Mouse (Mus musculus) cortical plate, adult 2 months (tissue): Measurements from ENCODE around the gene Ctxn1. TPM values are rescaled to one million over a fixed set of nuclear protein-coding genes. Genes with fewer than 3 reads are reported as not detected.

Experiments
- H3K27ac ChIP-seq: fragments of 200-500 bp; 2 replicates; pipeline ENCODE4 v1.5.1; 2012; ENCODE audit warnings: low read length, control low read depth, inconsistent platforms; ENCODE audit not compliant: insufficient read depth
- H3K4me1 ChIP-seq: fragments of 200-500 bp; 2 replicates; pipeline ENCODE4 v1.6.1; 2011; ENCODE audit warnings: low read length; ENCODE audit not compliant: control insufficient read depth, insufficient read depth
- H3K4me3 ChIP-seq: fragments of 200-500 bp; 2 replicates; pipeline ENCODE4 v1.5.1; 2011; ENCODE audit warnings: mild to moderate bottlenecking, low read length, control low read depth; ENCODE audit not compliant: insufficient read depth
- CTCF ChIP-seq: fragments of 200-500 bp; IDR thresholded peaks from 2 replicates; pipeline ENCODE4 v1.5.1; 2011; ENCODE audit warnings: mild to moderate bottlenecking, control low read depth, low read length; ENCODE audit not compliant: insufficient read depth; ENCODE audit errors: extremely low read depth
- POLR2A ChIP-seq: fragments of 200-500 bp; IDR thresholded peaks from 2 replicates; pipeline ENCODE4 v1.6.1; 2011; ENCODE audit warnings: mild to moderate bottlenecking, low read length, control low read depth; ENCODE audit not compliant: insufficient read depth; ENCODE audit errors: extremely low read depth
- polyA plus RNA-seq: library from polyadenylated mRNA; depleted of rRNA; stranded (reverse); fragments of >200 nt; gene quantifications from 2 replicates; pipeline ENCODE4 v1.2.3, GENCODE M21; 2012

The Ctxn1 gene
- polyA plus RNA-seq, 1 experiment, result 1,048 TPM

GRCm38 (mm10) chr8:4238434-4239192, 20.5 kb downstream of the Ctxn1 start, which contains the start of the genes Map2k7 and Gm49320:
Gene Map2k7 (plus strand): TSS chr8:4238740.
Gene Gm49320 (plus strand): TSS chr8:4238865.
- peak within 1 kb of the TSS; percentile 81 for H3K4me3 ChIP-seq
- H3K4me1 ChIP-seq, result peaks cover 5% of the 10 kb centered on the region
- TF ChIP-seq POLR2A (peak; percentile 57), CTCF (peak; percentile 24; the same call in 1 of the 2 replicates)
- peak within 1 kb of the TSS; percentile 62 for H3K27ac ChIP-seq

DNA sequence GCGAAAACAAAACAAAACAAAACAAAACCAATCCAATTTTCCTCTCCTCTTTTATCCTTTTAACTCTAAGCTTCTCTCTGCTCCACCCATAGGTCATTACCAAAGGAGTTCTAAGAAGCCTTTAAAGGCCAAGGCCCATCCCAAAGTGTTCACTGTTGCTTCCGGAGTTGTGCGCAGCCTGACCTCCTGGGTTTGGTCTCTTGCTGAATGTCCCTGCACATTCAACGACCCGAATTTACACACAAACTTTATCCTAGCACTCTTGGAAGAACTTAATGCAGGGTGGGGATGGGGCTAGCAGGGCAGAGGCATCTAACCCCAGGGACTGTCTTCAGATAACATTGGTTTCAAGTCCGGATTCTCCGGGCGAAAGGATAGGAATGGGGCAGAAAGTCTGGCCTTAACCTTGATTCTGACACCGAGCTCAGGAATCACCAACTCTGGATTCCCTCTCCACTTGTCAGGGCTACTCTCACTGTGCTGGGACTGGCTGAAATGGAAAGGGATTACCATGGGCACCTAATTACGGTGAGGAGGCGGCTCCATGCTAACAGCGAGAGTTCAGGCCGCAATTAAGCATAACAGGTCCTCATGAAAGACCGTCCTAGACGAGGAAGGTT, 21.1 kb downstream of the Ctxn1 start:
- Histone ChIP-seq H3K4me1 (peaks cover 5% of the 10 kb centered on the region), H3K4me3 (peak overlapping the region; percentile 81), H3K27ac (peak overlapping the region; percentile 61)
- TF ChIP-seq POLR2A, result no peak
- TF ChIP-seq CTCF, result no peak

- Histone ChIP-seq H3K27ac (no peak overlapping the region), H3K4me1 (no peaks in the 10 kb centered on the region), H3K4me3 (no peak overlapping the region)
- TF ChIP-seq POLR2A (no peak), CTCF (no peak)
These were observed 28.3 kb downstream of the Ctxn1 start for GRCm38 (mm10) chr8:4230612-4231351.

GRCm38 (mm10) chr8:4229784-4230183, 29.3 kb downstream of the Ctxn1 start:
- no peak overlapping the region for H3K4me3 ChIP-seq
- TF ChIP-seq CTCF (no peak), POLR2A (no peak)

GRCm38 (mm10) chr8:4227919-4228318, 31.2 kb downstream of the Ctxn1 start:
- Histone ChIP-seq H3K4me1 (no peaks in the 10 kb centered on the region), H3K27ac (no peak overlapping the region), H3K4me3 (no peak overlapping the region)
- TF ChIP-seq CTCF (no peak), POLR2A (no peak)

More at GRCm38 (mm10) chr8:4229784-4230183, 29.3 kb downstream of the Ctxn1 start:
- H3K4me1 ChIP-seq, result no peaks in the 10 kb centered on the region
- no peak overlapping the region for H3K27ac ChIP-seq

GRCm38 (mm10) chr8:4226739-4227347, 32.2 kb downstream of the Ctxn1 start, which contains the start of gene Lrrc8e:
Gene Lrrc8e (plus strand): TSS chr8:4226827.
- Histone ChIP-seq H3K4me1 (no peaks in the 10 kb centered on the region), H3K4me3 (no peak within 1 kb of the TSS), H3K27ac (no peak within 1 kb of the TSS)
- TF ChIP-seq CTCF (no peak), POLR2A (no peak)

DNA sequence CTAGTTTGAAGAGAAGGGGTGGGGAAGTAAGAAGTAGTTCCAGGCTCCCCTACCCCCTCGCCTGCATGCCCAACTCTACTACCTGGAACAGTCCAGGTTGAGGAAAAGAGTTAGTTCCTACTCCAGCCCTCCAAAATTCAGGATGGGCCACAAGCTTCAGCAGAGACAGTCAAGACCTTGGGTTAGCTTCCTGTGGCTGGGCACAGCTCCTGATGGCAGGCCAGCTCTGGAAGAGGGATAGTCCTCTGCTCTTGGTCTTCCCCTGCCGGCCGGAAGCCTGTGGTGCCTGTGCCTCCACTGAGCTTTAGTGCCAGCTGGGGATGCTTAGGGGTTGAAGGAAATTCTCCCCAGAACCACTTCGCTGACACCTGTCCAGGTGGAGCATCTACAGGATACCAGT, 32.8 kb downstream of the Ctxn1 start:
- Histone ChIP-seq H3K4me1 (no peaks in the 10 kb centered on the region), H3K4me3 (no peak overlapping the region), H3K27ac (no peak overlapping the region)
- TF ChIP-seq CTCF (no peak), POLR2A (no peak)

- TF ChIP-seq CTCF (no peak), POLR2A (no peak)
- Histone ChIP-seq H3K4me1 (no peaks in the 10 kb centered on the region), H3K27ac (no peak overlapping the region), H3K4me3 (no peak overlapping the region)
These were observed 37.0 kb downstream of the Ctxn1 start for GRCm38 (mm10) chr8:4222059-4222458.

DNA sequence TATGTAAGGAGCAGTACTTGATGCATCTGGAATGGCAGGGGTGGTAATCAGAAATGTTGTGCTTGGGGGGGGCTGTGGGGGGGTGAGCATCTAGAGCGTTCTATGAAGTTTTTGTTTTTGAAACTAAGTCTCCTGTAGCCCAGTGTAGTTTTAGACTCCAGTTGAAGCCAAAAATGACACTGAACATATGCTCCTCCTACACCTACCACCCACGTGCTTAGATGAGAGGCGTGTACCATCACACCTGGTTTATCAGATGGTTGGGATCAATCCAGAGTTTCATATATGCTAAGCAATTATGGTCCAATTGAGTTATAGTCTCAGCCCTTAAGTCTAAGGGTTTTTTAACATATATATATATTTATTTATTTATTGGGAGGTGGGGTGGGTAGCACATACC, 39.5 kb downstream of the Ctxn1 start:
- H3K4me1 ChIP-seq, result no peaks in the 10 kb centered on the region; the same call in 1 of the 2 replicates
- no peak overlapping the region for H3K4me3 ChIP-seq
- no peak for TF ChIP-seq CTCF
- H3K27ac ChIP-seq, result no peak overlapping the region
